Mouse (Mus musculus): ENCODE results near the gene Igf2bp2. TPM values are rescaled to one million over a fixed set of nuclear protein-coding genes. Genes with fewer than 3 reads are reported as not detected.
A peak's percentile ranks its signal among the peaks of the same experiment; 100 is the strongest.

Gene Igf2bp2
- 10 to 100 TPM; 10.9 to 13.4 TPM for total RNA-seq (2021)
- long read RNA-seq, experiment 1, transcript Igf2bp2-201 (16 exons, 3,899 nt), result major isoform, 12 of 16 reads
- long read RNA-seq, experiment 1, partial matches to known transcripts, result 0 of 16 reads
- long read RNA-seq, experiment 1, other reads (novel, unspliced or antisense), result 3 of 16 reads
- long read RNA-seq, experiment 2, transcript Igf2bp2-201 (16 exons, 3,899 nt), result major isoform, 5 of 9 reads
- long read RNA-seq, experiment 2, partial matches to known transcripts, result 1 of 9 reads
- long read RNA-seq, experiment 2, other reads (novel, unspliced or antisense), result 2 of 9 reads

- intact Hi-C loops (cut with DNase I), result loop anchor here (2.0 to 5.0 kb wide), 2 partner anchors 80 to 102 kb away; no protein-coding TSS in a partner anchor
Observed at GRCm38 (mm10) chr16:22162512-22163455, at the start of gene Igf2bp2. TSS of gene Igf2bp2 (minus strand) at chr16:22163299.

DNA sequence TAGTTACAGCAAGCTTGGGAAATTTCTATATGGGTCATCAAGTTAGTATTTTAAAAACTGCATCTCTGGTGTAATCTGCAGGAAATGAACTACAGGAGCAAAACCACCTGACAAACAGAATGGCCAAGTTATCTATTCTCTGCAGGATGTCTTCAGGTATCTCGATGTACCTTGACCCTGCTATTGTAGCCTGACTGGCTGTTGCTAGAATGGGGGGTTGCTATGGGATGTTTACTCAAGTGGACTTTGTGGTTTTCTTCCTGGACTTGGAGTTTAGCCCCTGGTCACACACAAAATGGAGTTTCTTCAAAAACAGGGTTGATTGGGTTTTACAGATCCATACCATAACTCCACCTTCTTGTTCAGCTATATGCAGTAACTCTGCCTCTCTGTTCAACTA is 40.4 kb upstream of the Igf2bp2 start:
- intact Hi-C loops (cut with DNase I), result no loop called here
- DNase-seq, result no peak

More at GRCm38 (mm10) chr16:22162512-22163455, at the start of gene Igf2bp2:
- peak; percentile 74 to 83 for DNase-seq

GRCm38 (mm10) chr16:22201858-22202257 is 38.8 kb upstream of the Igf2bp2 start:
- DNase-seq, result no peak
- intact Hi-C loops (cut with DNase I), result no loop called here

DNA sequence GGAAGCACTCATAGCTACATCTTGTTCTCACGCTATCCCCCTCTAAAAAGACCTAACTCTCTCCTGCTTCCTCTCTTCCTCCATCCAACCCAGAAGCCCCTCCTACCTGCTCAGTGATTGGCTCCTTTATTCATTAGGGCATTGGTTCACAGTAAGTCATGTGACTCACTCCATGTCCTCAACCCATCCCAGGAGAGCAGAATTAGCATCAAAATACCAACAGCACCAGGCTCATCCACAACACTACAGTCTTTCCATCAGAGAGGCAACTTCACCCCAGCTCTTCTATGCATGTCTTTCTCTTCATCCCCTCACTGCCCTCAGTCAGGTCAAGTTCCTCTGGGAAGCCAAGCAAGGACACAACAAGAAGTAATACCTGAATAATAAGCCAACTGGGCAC is 37.4 kb upstream of the Igf2bp2 start:
- intact Hi-C loops (cut with DNase I), result no loop called here
- DNase-seq, result no peak

DNA sequence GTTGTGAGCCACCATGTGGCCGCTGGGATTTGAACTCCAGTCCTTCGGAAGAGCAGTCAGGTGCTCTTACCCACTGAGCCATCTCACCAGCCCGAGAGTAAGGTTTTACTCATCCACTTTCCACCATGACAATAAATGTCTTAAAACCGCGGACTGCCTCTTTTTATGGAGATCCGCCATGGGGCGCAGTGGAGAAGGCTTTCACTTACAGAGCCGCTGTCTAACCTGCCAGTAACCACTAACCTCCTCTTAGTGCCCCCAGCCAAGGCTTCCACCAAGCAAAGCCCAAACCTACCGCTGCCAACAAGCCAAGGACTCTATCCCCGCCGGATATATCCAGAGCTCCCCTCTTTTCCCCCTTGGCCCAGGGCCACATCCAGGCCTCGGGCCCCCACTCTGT is 24.3 kb upstream of the Igf2bp2 start:
- no peak for DNase-seq
- intact Hi-C loops (cut with DNase I), result no loop called here

GRCm38 (mm10) chr16:22185411-22185810 is 22.3 kb upstream of the Igf2bp2 start:
- intact Hi-C loops (cut with DNase I), result no loop called here
- DNase-seq, result no peak

DNA sequence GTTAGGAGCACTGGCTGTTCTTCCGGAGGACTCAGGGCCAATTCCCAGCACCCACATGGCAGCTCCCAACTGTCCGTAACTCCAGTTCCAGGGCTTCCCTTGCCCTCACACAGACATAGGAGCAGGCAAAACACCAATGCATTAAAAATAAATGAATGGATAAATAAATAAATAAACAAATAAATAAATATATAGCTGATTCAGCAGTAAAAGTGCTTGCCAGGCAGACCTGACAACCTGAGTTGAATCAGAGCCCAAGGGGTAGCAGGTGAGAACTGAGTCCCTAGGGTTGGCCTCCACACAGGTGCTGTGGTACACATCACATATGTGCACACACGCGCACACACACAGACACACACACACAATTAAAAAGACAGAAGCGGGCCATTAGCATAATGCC is 21.0 kb upstream of the Igf2bp2 start:
- intact Hi-C loops (cut with DNase I), result no loop called here
- DNase-seq, result no peak

DNA sequence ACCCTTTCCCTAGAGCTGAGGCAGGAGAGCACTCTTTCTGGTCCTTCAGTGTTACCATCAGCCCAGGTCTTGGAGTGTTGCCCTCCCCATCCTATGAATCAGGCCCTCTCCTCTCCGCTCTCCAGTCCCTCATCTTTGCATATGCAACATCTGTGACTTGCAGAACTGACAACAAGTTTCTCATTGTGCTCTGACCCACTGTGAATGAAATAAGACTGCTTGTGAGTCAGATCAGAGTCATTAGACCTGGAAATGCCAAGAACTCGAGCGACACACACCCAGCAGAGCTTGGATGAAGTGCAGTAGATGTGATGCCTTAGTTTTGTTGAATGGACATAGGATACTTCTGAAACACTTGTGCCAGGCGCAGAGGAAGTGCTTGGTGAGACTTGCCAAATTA is 19.2 kb upstream of the Igf2bp2 start:
- no peak for DNase-seq
- intact Hi-C loops (cut with DNase I), result no loop called here

GRCm38 (mm10) chr16:22178793-22179192 is 15.7 kb upstream of the Igf2bp2 start:
- intact Hi-C loops (cut with DNase I), result no loop called here

GRCm38 (mm10) chr16:22177999-22178398 is 14.9 kb upstream of the Igf2bp2 start:
- DNase-seq, result no peak
- intact Hi-C loops (cut with DNase I), result no loop called here

More at GRCm38 (mm10) chr16:22178793-22179192, 15.7 kb upstream of the Igf2bp2 start:
- no peak for DNase-seq

DNA sequence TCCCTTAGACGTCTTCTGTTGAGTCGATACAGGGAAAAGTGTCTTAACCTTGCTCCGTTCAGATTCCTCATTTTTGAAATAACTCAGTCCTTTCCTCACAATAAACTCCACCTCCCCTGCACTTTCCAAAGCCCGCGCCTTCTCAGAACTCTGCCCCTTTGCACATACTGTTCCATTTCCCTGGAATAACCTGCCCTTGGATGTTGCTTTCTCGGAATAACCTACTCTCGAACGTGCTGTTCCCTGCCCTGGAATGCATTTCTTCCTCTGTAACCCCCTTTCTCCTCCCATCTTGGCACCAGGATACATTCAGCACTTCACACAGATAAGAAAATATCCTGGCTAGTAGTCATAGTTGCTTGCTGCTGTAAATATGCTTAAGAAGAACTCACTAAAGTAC is 5.6 kb upstream of the Igf2bp2 start:
- DNase-seq, result peak; percentile 17 to 21
- intact Hi-C loops (cut with DNase I), result no loop called here

DNA sequence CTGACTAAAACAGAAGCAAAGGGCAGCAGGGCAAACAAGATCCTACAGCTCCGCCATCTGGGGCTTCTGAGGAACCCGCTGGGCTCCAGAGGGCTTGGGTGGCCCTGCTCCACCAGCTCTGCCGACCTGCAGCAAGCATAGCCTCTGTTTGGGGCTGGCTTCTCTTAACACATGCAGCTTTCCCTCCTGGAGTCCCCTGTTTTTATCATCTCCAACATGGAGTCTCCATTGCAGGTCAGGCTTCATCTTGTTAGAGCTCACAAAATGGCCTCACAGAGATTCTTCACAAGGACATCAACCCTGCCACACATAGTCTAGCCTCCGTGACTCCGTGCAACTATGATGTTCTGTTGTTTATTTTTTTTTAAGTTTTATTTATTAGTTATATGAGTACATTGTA is 2.5 kb upstream of the Igf2bp2 start:
- intact Hi-C loops (cut with DNase I), result no loop called here
- no peak for DNase-seq

- DNase-seq, result no peak
- intact Hi-C loops (cut with DNase I), result loop anchor here (5.0 kb wide), 1 partner anchor 78 kb away; no protein-coding TSS in a partner anchor
Observed at GRCm38 (mm10) chr16:22164446-22164845, 1.3 kb upstream of the Igf2bp2 start.

DNA sequence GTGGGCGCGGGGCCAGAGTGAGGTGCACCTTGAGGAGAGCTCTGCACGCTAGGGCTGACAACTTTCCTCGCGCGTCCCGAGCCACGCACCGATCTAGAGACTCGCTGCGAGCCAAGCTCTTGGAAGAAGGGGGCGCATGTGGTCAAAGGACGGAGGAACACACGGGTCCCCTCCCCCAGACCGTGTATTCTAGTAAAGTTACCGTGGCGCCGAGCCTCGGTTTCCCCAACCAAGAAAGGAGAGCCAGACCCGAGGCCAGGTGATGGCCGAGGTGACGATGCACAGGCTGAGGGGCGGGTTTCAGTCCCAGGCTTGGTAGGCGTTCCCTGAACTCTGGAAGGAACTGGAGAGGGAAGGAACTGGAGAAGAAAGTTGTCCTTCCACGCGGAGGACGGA is 355 bp upstream of the Igf2bp2 start:
- intact Hi-C loops (cut with DNase I), result loop anchor here (2.0 to 5.0 kb wide), 2 partner anchors 79 to 101 kb away; no protein-coding TSS in a partner anchor

GRCm38 (mm10) chr16:22162066-22162511 is 1.0 kb downstream of the Igf2bp2 start:
- DNase-seq, result peak; percentile 11 to 25
- intact Hi-C loops (cut with DNase I), result loop anchor here (2.0 to 5.0 kb wide), 2 partner anchors 80 to 103 kb away; no protein-coding TSS in a partner anchor

More for the DNA sequence above, 355 bp upstream of the Igf2bp2 start:
- peak in 1 of 2 experiments; percentile 37 for DNase-seq

GRCm38 (mm10) chr16:22161351-22162065 is 1.6 kb downstream of the Igf2bp2 start:
- intact Hi-C loops (cut with DNase I), result loop anchor here (2.0 to 5.0 kb wide), 2 partner anchors 81 to 103 kb away; no protein-coding TSS in a partner anchor
- peak; percentile 36 to 39 for DNase-seq

DNA sequence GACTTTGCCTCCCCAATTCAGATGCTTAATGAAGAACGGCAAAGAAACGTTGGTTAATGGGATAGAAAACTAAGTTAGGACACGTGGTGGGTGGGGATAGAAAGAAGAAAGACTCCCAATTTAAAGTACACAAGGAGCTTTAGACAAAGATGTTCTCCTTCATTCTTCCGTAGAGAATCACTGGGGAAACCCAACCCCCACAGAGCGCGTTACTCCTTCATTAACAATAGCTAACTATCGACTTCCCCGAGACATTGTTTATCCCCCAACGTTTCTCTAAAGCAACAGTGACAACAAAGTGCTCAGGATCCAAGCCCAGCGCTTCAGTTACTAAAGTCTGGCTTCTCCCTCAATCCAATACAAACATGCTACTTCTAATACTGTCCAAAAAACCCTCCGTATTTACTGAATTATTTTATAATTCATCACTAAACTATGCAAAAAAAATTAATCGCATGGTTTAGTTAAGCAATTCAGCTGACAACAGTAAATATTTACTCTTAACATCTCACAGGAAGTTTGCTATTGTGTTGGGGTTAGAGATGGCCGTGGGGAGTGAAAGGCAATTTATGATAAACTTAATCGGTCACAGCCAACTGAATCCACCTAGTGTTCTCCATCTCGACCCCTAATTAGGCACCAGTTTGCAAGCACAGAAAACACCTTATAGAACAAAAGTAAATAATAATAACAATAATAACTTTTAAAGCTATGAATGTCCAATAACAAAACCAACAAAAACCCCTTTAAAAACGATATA is 2.5 kb downstream of the Igf2bp2 start:
- intact Hi-C loops (cut with DNase I), result loop anchor here (5.0 kb wide), 1 partner anchor 82 kb away; no protein-coding TSS in a partner anchor
- no peak for DNase-seq

DNA sequence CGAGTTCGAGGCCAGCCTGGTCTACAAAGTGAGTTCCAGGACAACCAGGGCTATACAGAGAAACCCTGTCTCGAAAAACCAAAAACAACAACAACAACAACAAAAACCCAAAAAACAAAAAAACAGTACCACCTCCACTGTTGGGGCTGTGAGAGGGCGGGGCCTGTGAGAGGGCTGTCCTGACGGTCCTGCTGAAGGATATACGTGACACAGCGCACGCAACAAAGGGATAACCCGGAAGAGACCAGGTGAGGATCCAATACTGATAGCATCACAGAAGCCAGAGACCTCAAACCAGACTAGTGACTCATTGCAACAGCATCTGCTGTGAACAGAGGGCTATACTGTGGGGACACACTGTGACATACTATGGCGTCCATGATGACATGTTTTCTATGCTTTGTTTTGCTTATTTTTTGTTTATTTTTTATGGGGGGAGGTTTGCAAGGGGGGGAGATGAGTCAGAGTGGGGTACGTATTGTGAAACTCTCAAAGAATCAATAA is 10.1 kb downstream of the Igf2bp2 start:
- intact Hi-C loops (cut with DNase I), result no loop called here
- no peak for DNase-seq

GRCm38 (mm10) chr16:22151706-22152315 is 11.3 kb downstream of the Igf2bp2 start:
- intact Hi-C loops (cut with DNase I), result no loop called here
- no peak for DNase-seq
